Mouse (Mus musculus) CH12.LX (cell line): ENCODE measurements at regions not wholly inside any gene's neighbourhood (a gene's known extent, or its start where the extent isn't known, plus 50 kb on each side); places are given as distances from the start of the nearest gene placed in this dataset.

Source experiments
- BHLHE40 ChIP-seq: IDR thresholded peaks from 2 replicates; pipeline ENCODE4 v1.6.1; 2011; ENCODE audit warnings: mild to moderate bottlenecking, low read depth, low read length, improper control_type of control experiment
- CHD1 ChIP-seq: IDR thresholded peaks from 2 replicates; pipeline ENCODE4 v1.6.1; 2012; ENCODE audit warnings: low read depth, low read length, improper control_type of control experiment, inconsistent platforms
- CTCF ChIP-seq, 2 experiments: IDR thresholded peaks in 1 of 2; conservative IDR thresholded peaks in 1 of 2; 2 replicates each; pipeline ENCODE4 v1.5.1; 2011 to 2012; ENCODE audit warnings: low read depth in 2 of 2, low read length in 2 of 2, improper control_type of control experiment in 1 of 2, inconsistent platforms in 1 of 2, mild to moderate bottlenecking in 1 of 2, moderate library complexity in 1 of 2
- E2F4 ChIP-seq: IDR thresholded peaks from 2 replicates; pipeline ENCODE4 v1.6.1; 2011; ENCODE audit warnings: low read depth, low read length, improper control_type of control experiment; ENCODE audit not compliant: insufficient replicate concordance
- EP300 ChIP-seq: IDR thresholded peaks from 2 replicates; pipeline ENCODE4 v1.6.1; 2011; ENCODE audit warnings: low read length, improper control_type of control experiment
- GABPA ChIP-seq: IDR thresholded peaks from 2 replicates; pipeline ENCODE4 v1.6.1; 2012; ENCODE audit warnings: low read depth, low read length, improper control_type of control experiment, inconsistent platforms; ENCODE audit not compliant: insufficient replicate concordance
- JUN ChIP-seq: IDR thresholded peaks from 2 replicates; pipeline ENCODE4 v1.6.1; 2011; ENCODE audit warnings: low read depth, mild to moderate bottlenecking, low read length, improper control_type of control experiment, moderate library complexity; ENCODE audit not compliant: insufficient read depth
- JUND ChIP-seq: conservative IDR thresholded peaks from 2 replicates; pipeline ENCODE4 v1.6.1; 2011; ENCODE audit warnings: low read depth, low read length, improper control_type of control experiment
- MAX ChIP-seq: IDR thresholded peaks from 2 replicates; pipeline ENCODE4 v1.6.1; 2011; ENCODE audit warnings: low read length, improper control_type of control experiment
- POLR2A ChIP-seq: IDR thresholded peaks from 2 replicates; pipeline ENCODE4 v1.6.1; 2011; ENCODE audit warnings: low read depth, mild to moderate bottlenecking, improper control_type of control experiment, low read length
- POLR2AphosphoS2 ChIP-seq: IDR thresholded peaks from 2 replicates; pipeline ENCODE4 v1.6.1; 2011; ENCODE audit warnings: low read depth, low read length, improper control_type of control experiment
- TBP ChIP-seq: conservative IDR thresholded peaks from 2 replicates; pipeline ENCODE4 v1.6.1; 2011; ENCODE audit warnings: low read depth, low read length, improper control_type of control experiment
- UBTF ChIP-seq: IDR thresholded peaks from 2 replicates; pipeline ENCODE4 v1.6.1; 2012; ENCODE audit warnings: low read depth, mild to moderate bottlenecking, inconsistent platforms, low read length, improper control_type of control experiment, moderate library complexity
- ZNF384 ChIP-seq: IDR thresholded peaks from 2 replicates; pipeline ENCODE4 v1.6.1; 2012; ENCODE audit warnings: low read depth, low read length, improper control_type of control experiment, inconsistent platforms

DNA sequence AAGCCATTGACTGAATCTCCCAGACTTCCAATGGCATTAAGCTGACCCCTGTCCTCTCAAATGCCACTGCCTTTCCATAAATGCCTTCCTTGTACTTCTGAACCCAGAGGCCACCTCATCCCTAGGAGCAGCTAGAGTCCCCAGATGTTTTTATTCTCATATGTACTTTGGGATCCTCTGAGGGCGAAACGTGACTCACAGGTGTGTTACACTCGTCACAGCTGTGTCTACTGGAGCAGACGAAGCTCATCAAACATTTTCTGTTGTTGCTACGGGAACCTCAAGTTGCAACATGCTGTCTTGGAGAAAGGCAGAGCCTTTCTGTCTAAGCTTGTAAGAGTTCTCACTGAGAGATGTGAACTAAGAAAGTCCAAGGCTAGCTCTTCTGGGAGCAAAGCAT is 80.1 kb downstream of the Zfp706 start:
- no peak for TF ChIP-seq UBTF
- no peak for TF ChIP-seq CTCF (conservative IDR thresholded peaks at IDR 0.05 in 1 of 2, IDR thresholded peaks at IDR 0.05 in 1 of 2; ENCODE audit: low read depth in 2 of 2, low read length in 2 of 2)
- no peak for TF ChIP-seq EP300
- TF ChIP-seq POLR2A, result no peak
- TF ChIP-seq POLR2AphosphoS2, result no peak
- no peak for TF ChIP-seq TBP
- no peak for TF ChIP-seq MAX
- TF ChIP-seq GABPA, result no peak
- no peak for TF ChIP-seq CHD1
- TF ChIP-seq BHLHE40, result peak; percentile 71
- TF ChIP-seq E2F4, result no peak
- TF ChIP-seq JUND, result no peak
- TF ChIP-seq JUN, result no peak
- no peak for TF ChIP-seq ZNF384
